Mouse (Mus musculus): ENCODE measurements around the gene Lonp1.
A peak's percentile ranks its signal among the peaks of the same experiment; 100 is the strongest.

DNA sequence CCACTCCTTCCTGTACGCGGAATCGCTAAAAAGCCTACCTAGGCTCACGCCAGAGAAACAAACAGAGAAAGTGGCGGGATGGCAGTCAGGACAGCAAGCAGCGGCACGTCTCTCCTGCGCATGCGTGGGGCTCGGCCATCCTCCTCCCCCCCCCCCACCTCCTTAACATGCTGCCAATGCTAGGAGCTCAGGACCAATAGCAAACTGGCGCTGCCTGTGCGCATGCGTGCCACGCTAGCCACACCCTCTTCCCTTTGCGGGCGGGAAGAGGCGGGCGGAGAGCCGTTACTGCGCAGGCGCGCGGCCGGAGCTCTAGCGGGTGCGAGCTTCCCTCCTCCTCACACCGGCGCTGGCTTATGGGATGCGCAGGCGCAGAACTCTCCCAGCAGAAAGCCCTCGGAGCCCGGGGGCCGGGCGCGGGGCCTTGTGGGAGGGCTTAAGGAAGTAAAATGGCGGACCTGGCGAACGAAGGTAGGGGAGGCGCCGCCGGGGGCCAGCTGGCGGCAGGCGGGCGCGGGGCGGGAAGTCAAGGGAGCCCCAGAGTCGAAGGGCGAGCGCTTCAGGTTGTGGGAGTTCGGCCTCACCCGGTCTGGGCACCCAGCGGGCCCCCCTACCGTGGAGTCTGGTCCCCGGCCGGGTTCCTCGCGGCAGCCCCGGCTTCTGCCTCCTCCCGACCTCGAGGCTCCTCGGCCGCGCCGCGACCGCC, 46.4 kb upstream of the Lonp1 start, which contains the start of gene Ranbp3:
- TF ChIP-seq CTCF (IDR thresholded peaks at IDR 0.05; ENCODE audit: low read depth) (no peak), EP300 (IDR thresholded peaks at IDR 0.05; ENCODE audit: low read depth) (0 out of 2 replicates have a peak, but pooled peaks have one; percentile 7)

All from liver, embryonic 14.5 days (tissue).